Mouse (Mus musculus): ENCODE measurements around the gene Hcn2.
A peak's percentile ranks its signal among the peaks of the same experiment; 100 is the strongest.

The Hcn2 gene

DNA sequence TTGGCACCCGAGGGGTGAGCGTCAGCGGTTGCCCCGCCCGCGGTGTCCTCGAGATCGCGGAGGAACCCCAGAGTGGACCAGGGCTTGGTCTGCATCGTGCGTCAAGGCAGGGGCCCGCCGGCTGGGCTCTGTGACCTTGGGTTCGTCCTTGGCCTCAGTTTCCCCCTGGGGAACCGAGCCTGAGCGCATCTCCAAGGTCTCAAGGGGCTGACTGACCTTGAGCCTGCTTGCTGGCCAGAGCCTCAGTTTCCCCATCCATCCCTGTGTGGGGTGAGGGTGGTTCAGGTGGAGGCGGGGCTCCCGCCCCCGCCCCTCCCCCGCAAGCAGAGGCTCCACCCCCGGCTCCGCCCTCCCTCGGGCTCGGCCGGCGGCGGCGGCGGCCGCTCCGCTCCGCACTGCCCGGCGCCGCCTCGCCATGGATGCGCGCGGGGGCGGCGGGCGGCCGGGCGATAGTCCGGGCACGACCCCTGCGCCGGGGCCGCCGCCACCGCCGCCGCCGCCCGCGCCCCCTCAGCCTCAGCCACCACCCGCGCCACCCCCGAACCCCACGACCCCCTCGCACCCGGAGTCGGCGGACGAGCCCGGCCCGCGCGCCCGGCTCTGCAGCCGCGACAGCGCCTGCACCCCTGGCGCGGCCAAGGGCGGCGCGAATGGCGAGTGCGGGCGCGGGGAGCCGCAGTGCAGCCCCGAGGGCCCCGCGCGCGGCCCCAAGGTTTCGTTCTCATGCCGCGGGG, at the start of gene Hcn2:
Gene Hcn2, plus strand, starts transcription at position 381 of the 734 bp plus-strand sequence.
- no peak for DNase-seq (ENCODE audit: low spot score in 2 of 2)

DNA sequence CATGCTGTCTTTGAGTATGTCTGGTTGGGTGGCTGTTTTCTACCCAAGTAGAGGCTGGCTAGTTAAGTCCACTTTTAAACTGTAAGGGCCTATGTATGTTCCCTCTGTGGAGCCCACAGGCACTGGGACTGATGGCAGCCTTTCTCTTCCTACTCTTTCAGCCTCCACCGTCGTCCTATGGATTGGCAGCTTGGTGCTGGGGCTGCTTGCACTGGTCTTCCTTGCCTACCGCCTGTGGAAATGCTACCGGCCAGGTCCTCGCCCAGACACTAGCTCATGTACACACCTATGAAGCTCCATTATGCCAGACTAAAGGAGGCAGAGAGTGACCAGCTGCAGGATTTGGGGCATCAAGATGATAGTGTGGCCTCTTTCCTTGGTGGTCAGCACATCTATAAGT, 48.4 kb upstream of the Hcn2 start:
- DNase-seq (ENCODE audit: low spot score in 2 of 2): no peak

DNA sequence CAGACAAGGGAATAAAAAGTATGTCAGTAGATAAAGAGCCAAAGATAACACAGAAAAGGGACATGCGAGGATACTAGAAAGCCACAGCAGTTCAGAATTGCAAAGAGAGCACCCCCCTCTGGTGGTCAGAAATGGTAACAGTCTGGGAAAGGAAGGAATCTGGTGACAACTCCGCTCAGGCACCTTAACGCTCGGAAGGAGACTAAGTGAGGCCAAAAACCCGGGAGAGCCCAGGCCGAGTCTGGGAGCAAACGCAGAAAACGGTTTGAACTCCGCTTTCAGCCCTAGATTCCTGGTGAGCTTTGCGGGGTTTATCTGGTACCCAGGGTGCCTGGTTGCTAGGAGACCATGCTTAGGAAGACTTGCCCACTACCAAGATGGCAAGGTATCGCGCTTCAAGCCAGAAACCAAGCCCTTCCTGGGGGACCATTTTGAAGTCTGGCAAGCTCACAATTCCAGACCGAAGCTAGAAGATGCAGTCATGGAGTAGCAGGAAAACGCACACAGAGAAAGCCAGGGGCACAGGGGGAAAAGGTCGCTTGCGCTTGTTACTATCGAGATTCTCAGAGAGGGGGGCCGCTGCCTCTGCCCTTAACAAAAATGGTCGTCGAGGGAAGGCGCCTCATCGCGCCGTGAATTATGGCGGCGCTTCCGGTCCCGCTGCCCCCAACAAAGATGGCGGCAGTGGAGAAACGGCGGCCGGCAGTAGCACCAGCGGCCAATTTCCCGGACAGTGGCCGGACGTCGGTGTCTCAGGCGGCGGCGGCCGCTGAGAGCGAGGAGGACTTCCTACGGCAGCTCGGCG, 47.5 kb upstream of the Hcn2 start, which contains the start of gene Tpgs1:
Gene Tpgs1, plus strand, starts transcription at position 599 of the 805 bp plus-strand sequence.
- peak; percentile 84 to 91 for DNase-seq (ENCODE audit: low spot score in 2 of 2)

DNA sequence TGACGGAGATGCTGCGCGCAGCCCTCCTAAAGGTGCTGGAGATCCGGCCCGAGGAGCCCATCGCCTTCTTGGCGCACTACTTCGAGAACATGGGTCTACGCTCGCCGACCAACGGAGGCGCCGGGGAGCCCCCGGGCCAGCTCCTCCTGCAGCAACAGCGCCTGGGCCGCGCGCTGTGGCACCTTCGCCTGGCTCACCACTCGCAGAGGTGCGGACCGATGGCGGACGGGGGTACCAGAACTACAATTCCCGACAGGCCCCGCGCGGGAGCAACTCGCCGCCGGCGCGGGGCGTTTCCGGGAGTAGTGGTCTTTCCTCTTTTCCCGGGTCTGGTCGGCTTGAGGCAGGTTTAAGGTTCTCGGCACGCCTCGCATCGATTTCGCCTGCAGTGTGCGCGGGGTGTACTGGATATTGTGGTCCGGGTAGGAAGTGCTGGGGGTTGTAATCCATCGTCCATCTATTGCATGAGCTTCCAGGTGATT, 46.8 kb upstream of the Hcn2 start:
- peak; percentile 76 to 78 for DNase-seq (ENCODE audit: low spot score in 2 of 2)

DNA sequence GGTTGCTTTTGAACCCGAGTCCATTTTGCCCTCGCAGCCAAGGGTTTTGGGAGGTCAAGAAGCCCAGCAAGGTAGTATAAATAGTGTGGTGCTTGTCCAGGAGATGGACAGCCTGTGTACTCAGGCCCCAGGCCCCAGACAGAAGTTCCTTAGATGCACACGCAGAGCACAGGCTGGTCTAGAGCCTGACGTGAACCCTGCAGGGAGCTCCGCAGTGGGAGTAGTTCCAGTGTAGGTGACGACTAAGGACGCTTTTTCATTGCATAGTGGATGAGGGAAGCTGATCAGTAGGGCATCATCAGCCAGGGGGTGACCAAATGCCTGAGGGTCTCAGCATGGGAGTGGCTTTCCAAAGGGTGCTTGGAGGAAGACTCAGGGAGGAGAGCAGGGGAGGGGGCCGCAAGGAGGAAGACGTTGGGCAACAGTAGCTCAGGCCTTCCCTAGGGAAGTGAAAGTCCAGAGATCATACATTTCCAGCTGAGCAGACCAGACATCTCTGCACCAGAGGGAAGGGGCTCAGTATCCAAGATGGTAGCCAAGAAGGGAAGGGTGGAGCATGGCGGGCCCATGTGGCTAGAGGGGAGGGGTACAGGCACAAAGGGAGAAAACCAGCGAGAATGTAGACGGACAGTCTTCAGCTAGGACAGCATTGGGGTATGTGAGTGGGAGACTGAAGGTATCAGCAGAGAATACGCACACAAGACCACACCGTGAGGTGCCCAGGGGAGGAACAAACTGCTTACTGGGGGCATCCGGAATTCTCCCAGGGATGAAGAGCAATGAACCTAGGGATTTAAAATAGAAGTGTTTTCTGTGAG, 46.2 kb upstream of the Hcn2 start:
- DNase-seq (ENCODE audit: low spot score in 2 of 2): no peak

DNA sequence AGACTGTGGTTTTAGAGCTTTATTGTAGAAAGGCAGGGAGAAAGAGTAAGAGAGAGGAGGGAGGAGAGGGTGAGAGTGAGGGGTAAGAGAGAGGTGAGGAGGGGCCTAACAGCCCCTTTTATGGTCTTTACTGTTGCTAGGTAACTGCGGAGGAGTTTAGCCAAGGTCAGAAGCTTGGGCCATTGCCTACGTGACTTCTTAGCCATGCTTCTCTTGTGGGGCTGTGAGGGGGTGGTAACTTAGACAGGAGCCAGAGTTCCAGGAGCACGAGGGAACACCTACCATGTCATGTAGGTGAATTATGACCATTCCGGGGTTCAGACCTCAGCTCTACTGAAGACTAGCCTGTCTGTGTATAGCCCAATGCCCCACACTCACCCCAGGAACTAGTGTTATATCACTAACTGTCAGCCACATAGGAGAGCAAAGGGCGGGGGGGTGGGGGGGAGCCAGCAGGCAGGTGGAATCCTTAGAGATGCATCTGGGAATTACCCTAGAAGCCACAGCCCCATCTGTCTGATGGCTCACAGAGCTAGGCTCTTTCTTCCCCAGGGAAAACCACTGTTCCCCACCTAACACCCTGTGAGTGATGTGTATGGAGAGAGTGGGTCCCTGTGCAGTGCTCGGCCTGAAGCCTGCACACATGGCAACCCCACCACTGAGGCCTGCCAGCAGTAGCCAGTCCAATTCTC, 44.9 kb upstream of the Hcn2 start:
- DNase-seq (ENCODE audit: low spot score in 2 of 2): no peak

DNA sequence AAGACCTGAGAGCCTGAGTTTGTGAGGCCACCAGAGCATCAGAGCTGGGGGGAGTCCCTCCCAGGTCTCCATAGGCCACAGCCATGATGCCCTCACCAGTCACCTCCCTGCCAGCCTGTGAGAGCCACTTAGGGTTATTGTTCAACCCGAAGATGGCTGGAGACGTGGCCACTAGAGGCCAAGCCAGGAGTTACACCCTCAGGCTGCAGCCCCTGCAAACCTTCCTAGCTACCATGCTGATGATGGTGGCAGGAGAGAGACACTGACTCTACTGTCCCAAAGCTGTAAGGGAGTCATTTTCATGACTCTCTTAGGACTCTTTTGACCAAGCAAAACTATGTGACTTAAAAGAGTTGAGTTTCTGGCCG, 44.4 kb upstream of the Hcn2 start:
- no peak for DNase-seq (ENCODE audit: low spot score in 2 of 2)

DNA sequence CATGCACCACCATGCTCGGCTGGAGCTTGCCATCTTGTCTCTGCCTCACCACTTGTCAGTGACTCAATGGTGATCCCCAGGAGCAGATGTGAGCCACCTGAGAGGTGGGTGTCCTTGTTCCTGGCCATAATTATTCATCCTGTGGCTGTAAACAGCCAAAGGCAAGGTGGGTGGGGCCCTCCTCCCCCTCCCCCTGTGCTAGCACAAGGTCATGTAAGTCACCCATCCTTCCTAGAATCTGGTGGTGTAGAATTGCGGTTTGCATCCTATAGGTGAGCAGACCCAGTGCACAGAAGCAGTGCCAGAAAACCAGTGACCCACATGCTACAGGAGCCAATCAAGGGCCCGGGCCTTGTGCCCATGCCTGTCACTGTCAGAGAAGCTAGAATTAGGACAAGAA, 43.4 kb upstream of the Hcn2 start:
- DNase-seq (ENCODE audit: low spot score in 2 of 2): no peak

DNA sequence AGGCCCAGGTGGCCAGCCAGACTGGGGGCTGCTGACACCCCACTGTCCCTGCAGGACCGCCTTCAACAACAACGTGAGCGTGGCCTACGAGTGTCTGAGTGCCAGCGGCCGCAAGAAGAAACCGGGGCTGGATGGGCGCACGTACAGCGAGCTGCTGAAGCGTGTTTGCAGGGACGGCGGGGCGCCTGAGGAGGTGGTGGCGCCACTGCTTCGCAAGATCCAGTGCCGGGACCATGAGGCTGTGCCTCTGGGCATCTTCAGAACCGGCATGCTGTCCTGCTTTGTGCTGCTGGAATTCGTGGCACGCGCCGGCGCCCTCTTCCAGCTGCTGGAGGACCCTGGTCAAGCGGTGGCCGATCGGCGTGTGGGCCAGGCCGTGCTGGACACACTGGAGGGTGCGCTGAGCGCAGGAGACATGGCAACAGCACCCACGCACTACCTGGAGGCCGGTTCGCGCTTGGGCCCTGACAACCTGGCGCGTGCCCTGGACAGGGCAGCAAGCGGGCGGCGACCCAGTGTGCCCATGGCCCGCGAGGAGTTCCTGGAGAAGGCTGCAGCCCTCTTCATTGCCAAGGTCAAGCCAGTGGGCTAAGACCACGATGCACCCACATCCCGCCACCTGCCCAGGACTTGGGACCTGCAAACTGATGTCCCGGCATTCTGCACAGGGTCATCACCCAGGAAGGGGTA, 40.9 kb upstream of the Hcn2 start:
- DNase-seq (ENCODE audit: low spot score in 2 of 2): no peak

DNA sequence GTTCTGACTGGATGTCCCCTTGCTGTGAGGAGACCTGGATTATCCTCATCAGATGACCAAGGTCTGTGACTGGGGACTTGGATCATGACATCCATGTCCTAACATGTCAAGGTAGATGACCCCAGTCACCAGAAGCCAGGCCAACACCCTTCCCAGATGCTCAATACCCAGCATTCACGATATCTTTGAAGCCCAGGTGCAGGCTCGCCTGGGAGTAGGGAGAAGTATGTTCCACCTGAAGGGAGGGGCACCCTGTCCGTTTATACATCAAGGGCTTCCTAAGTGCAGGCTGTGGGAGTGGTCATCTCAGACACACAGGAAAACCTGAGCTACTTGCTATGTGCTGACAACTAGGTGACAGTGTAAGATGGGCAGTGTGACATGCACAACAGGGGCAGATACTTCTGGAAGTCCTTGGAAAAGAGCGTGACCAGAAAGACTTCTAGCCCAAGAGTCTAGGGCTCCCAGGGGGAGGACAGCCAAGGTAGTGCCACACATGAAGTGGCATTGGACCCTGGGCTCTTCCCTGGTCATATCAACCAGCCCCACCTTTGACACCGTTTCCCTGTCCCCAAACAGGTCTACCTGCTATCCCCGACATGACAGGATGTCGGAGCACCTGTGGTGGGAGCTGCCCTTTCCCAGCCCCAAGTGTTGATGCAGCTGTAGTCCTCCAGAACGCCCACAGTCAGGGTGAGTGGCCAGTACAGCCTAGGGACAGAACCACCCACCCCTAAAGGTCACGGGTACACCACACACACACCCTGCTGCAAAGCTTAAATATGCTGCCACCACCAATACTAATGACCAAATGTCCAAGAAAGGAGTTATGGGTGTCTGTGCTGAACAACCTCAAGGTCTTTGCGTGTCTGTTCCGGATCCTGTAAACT, 35.6 kb upstream of the Hcn2 start:
- no peak for DNase-seq (ENCODE audit: low spot score in 2 of 2)

DNA sequence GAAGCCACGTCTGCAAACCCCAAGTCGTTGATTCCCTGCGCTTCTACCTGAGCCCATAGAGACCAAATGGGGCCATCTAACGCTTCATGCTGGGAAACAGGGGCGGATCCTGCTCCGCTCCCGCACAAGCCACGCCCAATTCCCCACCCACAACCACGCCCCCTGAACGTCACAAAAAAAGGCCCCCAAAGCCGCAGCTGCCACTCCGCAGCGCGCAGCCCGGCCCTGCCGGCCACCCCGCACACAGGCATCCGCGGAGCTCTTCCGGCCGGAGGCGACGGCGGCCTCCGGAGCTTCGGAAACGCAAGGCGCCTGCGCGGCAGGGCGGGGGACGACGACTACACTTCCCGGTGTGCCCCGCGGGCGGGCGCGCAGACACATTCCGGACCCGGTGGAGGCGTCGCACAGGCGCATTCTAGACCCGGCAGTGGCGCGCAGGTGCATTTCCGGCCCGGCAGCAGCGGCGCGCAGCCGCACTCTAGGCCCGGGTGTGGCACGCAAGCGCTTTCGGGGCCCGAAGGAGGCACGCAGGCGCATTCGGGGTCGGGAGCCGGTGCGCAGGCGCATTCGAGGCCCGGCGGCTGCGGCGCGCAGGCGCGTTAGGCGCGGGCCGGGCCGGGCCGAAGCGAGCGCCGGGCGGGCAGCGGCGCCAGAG, 34.7 kb upstream of the Hcn2 start, which contains the start of gene Cdc34:
Gene Cdc34, plus strand, starts transcription at position 605 of the 655 bp plus-strand sequence.
- DNase-seq (ENCODE audit: low spot score in 2 of 2): peak; percentile 99

DNA sequence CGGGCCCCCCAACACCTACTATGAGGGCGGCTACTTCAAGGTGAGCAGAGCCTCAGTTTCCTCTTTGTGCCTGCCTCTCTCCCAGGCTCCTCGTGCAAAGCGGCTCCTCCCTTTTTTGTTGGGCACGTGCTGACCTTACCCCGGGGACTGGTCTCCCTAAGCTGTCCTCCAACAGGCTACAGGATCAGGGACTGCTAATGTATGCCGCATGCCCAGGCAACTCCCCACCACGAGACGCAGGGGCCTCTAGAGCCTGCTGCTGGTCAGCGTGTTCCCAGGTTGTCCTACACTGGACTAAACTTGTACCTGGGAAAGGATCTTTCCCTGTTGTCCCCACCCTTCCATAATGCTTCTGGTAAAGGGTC, 33.9 kb upstream of the Hcn2 start:
- no peak for DNase-seq (ENCODE audit: low spot score in 2 of 2)

DNA sequence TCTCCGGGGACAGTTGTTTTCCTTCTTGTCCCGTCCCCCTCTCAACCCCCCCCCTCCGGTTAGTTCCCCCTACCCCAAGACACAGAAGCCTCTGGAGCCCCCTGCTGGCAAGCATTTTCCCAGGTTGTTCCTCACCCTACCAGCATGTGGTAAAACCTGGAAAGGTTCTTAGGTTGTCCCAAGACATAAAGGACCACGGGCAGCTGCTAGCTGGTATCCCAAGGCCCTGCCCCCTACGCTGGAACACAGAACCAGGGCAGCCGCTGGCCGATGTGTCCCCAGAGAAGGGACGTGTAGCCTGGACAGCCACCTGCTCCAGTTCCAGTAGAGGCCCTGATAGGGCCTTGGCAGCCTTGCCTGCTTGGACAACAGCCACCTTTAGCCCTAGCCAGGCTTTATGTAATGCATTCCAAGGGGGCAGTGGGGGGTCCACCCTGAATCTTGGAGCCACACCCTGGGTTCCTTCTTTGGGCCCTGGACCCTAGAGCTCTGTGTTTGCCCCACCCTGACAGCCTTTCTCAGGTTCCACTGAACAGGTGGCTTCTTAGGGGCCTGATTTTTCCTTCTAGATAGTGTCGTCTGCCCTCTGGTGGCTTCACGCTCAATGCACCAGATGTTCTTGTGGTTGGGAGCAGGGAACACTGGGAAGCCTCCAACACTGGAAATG, 33.4 kb upstream of the Hcn2 start:
- no peak for DNase-seq (ENCODE audit: low spot score in 2 of 2)

DNA sequence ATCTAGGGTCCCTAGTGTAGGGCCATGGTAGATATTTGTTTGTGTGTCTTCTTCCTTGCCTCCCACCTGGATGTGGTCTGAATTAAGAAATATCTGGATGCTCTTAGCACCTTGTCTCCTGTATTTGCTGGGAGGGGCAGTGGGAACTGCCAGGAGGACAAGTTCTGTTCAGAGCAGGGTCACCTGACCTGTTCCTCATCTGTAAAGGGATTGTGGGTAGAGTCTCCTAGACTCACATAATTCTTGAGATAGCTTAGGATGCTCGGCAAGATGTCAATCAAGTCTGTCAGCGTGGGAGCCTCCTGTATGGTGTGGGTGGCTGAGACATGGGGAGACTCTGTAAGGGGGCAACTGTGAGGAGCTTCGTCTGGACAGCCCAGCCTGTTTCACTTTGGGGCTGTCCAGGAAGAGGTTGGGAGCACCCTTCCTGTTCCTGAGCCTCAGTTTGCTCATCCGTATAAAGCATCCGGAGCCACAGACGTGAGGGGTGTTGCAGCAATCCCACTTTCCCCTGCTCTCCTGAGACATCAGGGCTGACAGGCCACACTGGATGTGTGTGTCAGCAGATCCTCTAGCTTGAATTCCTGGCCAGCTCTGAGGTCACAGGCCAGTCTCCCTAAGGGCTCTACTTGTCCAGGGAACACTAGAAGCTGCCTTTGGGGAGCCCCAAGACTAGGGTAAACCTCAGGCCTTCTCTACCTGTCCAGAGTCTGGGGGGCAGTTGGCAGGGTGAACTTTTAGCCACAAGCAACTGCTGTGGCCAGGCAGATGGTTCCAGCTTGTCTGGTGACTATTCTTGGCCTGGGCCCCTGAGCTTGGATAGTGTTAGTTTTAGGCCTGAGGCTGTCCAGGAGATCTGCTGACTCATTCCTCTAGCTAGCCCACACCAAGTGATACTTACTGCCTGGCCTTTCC, 32.5 kb upstream of the Hcn2 start:
- no peak for DNase-seq (ENCODE audit: low spot score in 2 of 2)

DNA sequence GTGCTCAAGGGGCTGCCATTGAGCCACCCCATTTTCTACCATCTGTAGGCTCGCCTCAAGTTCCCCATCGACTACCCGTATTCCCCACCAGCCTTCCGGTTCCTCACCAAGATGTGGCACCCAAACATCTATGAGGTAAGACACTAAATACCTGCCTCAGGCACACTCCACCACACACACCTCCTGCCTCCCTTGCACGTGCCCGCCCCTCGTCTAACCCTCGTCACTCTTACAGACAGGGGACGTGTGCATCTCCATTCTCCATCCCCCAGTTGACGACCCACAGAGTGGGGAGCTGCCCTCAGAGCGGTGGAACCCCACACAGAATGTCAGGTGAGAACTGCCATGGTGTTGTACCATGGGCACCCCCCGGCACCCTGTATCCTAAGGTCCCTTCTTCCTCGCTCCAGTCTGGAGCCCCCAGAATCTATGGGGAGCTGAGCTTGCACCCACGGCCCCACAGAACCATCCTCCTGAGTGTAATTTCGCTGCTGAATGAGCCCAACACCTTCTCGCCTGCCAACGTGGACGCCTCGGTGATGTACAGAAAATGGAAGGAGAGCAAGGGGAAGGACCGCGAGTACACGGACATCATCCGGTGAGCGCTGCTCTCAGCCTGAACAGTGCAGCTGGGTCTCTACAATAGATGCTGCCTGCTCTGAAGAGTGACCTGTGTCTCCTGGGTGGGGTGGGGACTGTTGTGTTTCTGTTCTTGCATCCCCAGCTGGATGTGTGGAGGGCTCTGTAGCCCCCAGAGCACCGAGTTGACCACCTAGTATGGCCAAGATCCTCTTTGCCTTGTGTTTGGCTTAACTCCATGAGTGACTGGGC, 31.4 kb upstream of the Hcn2 start:
- no peak for DNase-seq (ENCODE audit: low spot score in 2 of 2)

DNA sequence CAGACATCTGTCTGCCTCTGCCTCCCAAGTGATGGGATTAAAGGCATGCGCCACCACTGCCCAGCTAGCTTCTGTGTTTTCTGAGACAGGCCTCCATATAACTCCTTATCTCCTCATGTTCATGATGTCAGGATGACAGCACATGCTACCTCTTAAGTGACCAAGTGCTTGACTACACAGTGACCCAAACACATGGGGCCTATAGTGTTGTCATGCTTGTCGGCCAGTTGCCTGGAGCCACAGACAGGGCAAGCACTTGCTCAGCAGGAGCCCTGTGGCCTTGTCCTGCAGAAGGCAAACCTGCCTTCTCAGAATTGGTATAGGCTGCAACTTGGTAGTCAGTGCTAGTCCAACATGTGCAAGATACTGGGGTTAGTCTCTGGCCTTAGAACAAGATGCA, 30.2 kb upstream of the Hcn2 start:
- no peak for DNase-seq (ENCODE audit: low spot score in 2 of 2)

DNA sequence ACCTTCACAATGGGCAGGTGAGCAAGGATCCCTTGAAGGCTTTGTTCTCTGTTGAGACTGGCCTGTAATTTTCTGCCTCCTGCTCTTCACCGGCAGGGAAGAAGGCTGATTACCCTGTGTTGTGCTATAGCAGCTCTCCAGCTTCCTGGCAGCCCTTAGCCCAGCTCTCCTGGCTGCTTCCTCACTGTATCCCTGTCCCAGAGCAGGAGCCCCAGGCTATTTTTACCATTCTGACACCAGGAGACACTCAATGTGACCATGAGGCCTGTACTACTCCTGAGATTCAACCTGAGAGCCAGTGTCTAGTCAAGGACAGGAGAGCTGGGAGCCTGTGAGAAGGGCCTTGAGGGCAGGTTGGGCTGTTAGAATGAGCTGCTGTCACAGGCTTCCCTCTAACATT, 29.7 kb upstream of the Hcn2 start:
- no peak for DNase-seq (ENCODE audit: low spot score in 2 of 2)
